Mouse (Mus musculus) neural tube, embryonic 10.5 days (tissue): ENCODE measurements around the gene Mpc1.
"Not testable (repeated sequence)": the region's sequence is repeated elsewhere in the genome, so short reads cannot be mapped to it uniquely, and the experiment has no call there.

Experiments used
- DNase-seq: peaks from one replicate; pipeline ENCODE4 v3.0.0-alpha.2; 2017; ENCODE audit warnings: low spot score; ENCODE audit errors: extremely low spot score

The Mpc1 gene

GRCm38 (mm10) chr17:8328511-8329174, 45.9 kb downstream of the Mpc1 start:
- no peak for DNase-seq

GRCm38 (mm10) chr17:8330602-8331001, 47.9 kb downstream of the Mpc1 start:
- DNase-seq = no peak

- not testable (repeated sequence) for DNase-seq
These were observed 54.5 kb downstream of the Mpc1 start, which contains the start of gene Prr18 for GRCm38 (mm10) chr17:8337159-8337558. TSS of gene Prr18 (plus strand) at chr17:8337459.

- DNase-seq = no peak
These were observed 57.1 kb downstream of the Mpc1 start for GRCm38 (mm10) chr17:8339666-8340374.

- DNase-seq = peak; percentile 56
These were observed 58.0 kb downstream of the Mpc1 start for GRCm38 (mm10) chr17:8340407-8341359.

GRCm38 (mm10) chr17:8341360-8341963, 58.8 kb downstream of the Mpc1 start:
- DNase-seq = no peak

- no peak for DNase-seq
These were observed 60.0 kb downstream of the Mpc1 start for GRCm38 (mm10) chr17:8342706-8343105.

GRCm38 (mm10) chr17:8343416-8343815, 60.7 kb downstream of the Mpc1 start:
- no peak for DNase-seq
